ENCODE assay signal across 9 mouse cellular contexts in the genomic region with DNA sequence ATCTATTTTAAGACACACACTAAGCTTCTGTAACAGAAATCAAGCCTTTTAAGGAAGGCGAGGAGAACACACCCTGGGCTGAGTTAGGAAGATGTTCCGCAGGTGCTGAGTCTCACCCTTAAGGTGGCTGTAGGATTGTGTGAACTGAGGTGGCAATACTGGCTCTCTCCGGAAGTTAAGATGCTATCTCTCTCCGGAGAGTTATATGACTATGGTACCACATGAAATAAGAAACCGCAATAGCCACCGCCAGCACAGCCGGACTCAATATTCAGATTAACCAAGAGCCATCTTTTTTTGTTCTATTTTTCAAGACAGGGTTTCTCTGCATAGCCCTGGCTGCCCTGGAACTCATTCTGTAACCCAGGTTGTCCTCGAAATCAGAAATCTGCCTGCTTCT. TPM values are rescaled to one million over a fixed set of nuclear protein-coding genes. Genes with fewer than 3 reads are reported as not detected.
DNase-seq lines count a peak whose midpoint lies in the region; ATAC-seq lines count a peak whose summit lies in the region.
"Had no signal": no experiment of that assay in that cellular context is flagged by ENCODE, and none has a peak within 500 bp of the region (broad histone marks: within the 10 kb centered on the region; RNA-seq: fewer than 3 reads in every experiment).

No protein-coding gene starts in this region.

- H3K4me3 ChIP-seq in neural tube, embryonic 11.5 days (ENCODE audit: low read depth, low read length), result no peak overlapping the region
- peak overlapping the region; percentile 89 for H3K4me3 ChIP-seq in forebrain, embryonic 12.5 days (replicated peaks)
- H3K4me3 ChIP-seq in limb, embryonic 12.5 days (replicated peaks), result no peak overlapping the region
- no peak overlapping the region for H3K4me3 ChIP-seq in neural tube, embryonic 14.5 days (ENCODE audit: low read depth, low read length)

- no peak overlapping the region for H3K9ac ChIP-seq in neural tube, embryonic 11.5 days (ENCODE audit: low read length)
- H3K9ac ChIP-seq in forebrain, embryonic 12.5 days, result peak overlapping the region; percentile 92; the same call in 1 of the 2 replicates
- H3K9ac ChIP-seq in limb, embryonic 12.5 days (replicated peaks), result no peak overlapping the region
- no peak overlapping the region for H3K9ac ChIP-seq in neural tube, embryonic 14.5 days (replicated peaks; ENCODE audit: low read depth, low read length)

- no peak for ATAC-seq in neural tube, embryonic 11.5 days (ENCODE audit: insufficient read depth, low FRiP score, low TSS enrichment)
- ATAC-seq in forebrain, embryonic 12.5 days (ENCODE audit: low FRiP score), result no peak
- ATAC-seq in limb, embryonic 12.5 days (ENCODE audit: insufficient number of reproducible peaks, insufficient read depth, low FRiP score, low TSS enrichment, low read depth), result no peak
- ATAC-seq in neural tube, embryonic 14.5 days (ENCODE audit: low read depth), result no peak

- H3K27ac ChIP-seq in neural tube, embryonic 11.5 days (ENCODE audit: low read depth, low read length), result no peak overlapping the region
- no peak overlapping the region for H3K27ac ChIP-seq in forebrain, embryonic 12.5 days
- H3K27ac ChIP-seq in limb, embryonic 12.5 days, result no peak overlapping the region
- no peak overlapping the region for H3K27ac ChIP-seq in neural tube, embryonic 14.5 days (ENCODE audit: low read depth, low read length)

- WGBS in neural tube, embryonic 11.5 days, result 94% methylated on average over 8 of the region's 8 CpGs
- WGBS in forebrain, embryonic 12.5 days, result 96% methylated on average over 8 of the region's 8 CpGs
- 88% methylated on average over 8 of the region's 8 CpGs for WGBS in limb, embryonic 12.5 days
- WGBS in neural tube, embryonic 14.5 days, result 92% methylated on average over 8 of the region's 8 CpGs

- no peak for DNase-seq in neural tube, embryonic 11.5 days (ENCODE audit: low spot score)
- DNase-seq in neural tube, embryonic 10.5 days (ENCODE audit: extremely low spot score, low spot score), result no peak
- no peak for DNase-seq in right cerebral cortex, postnatal 25 days
- DNase-seq in spleen, postnatal 10 days (ENCODE audit: low spot score in 2 of 2), result no peak
- DNase-seq in spleen, postnatal 4 days (ENCODE audit: low spot score in 2 of 2), result no peak
- DNase-seq: kidney, adult 18-20 months had no signal

- H3K36me3 ChIP-seq in neural tube, embryonic 11.5 days (ENCODE audit: control insufficient read depth, insufficient read depth, low read length), result no peaks in the 10 kb centered on the region
- no peaks in the 10 kb centered on the region for H3K36me3 ChIP-seq in forebrain, embryonic 12.5 days (replicated peaks)
- 0 out of 2 replicates have a peak, but pooled peaks cover 5% of the 10 kb centered on the region for H3K36me3 ChIP-seq in limb, embryonic 12.5 days
- no peaks in the 10 kb centered on the region for H3K36me3 ChIP-seq in neural tube, embryonic 14.5 days (ENCODE audit: control insufficient read depth, insufficient read depth, low read length)

- no peaks in the 10 kb centered on the region for H3K9me3 ChIP-seq in neural tube, embryonic 11.5 days (ENCODE audit: control insufficient read depth, low read length)
- H3K9me3 ChIP-seq in forebrain, embryonic 12.5 days, result no peaks in the 10 kb centered on the region
- no peaks in the 10 kb centered on the region for H3K9me3 ChIP-seq in limb, embryonic 12.5 days
- no peaks in the 10 kb centered on the region for H3K9me3 ChIP-seq in neural tube, embryonic 14.5 days (ENCODE audit: control insufficient read depth, low read length)

- H3K4me1 ChIP-seq in neural tube, embryonic 11.5 days (ENCODE audit: control insufficient read depth, insufficient read depth, low read length), result peaks cover 23% of the 10 kb centered on the region
- peaks cover 39% of the 10 kb centered on the region for H3K4me1 ChIP-seq in forebrain, embryonic 12.5 days
- H3K4me1 ChIP-seq in limb, embryonic 12.5 days (replicated peaks), result peaks cover 30% of the 10 kb centered on the region
- H3K4me1 ChIP-seq in neural tube, embryonic 14.5 days (ENCODE audit: control insufficient read depth, insufficient read depth, low read length), result peaks cover 24% of the 10 kb centered on the region

- H3K27me3 ChIP-seq in neural tube, embryonic 11.5 days (ENCODE audit: control insufficient read depth, insufficient read depth, low read length), result no peaks in the 10 kb centered on the region
- H3K27me3 ChIP-seq in forebrain, embryonic 12.5 days, result no peaks in the 10 kb centered on the region
- no peaks in the 10 kb centered on the region for H3K27me3 ChIP-seq in limb, embryonic 12.5 days
- no peaks in the 10 kb centered on the region for H3K27me3 ChIP-seq in neural tube, embryonic 14.5 days (ENCODE audit: control insufficient read depth, insufficient read depth, low read length)

- H3K4me2 ChIP-seq in neural tube, embryonic 11.5 days (ENCODE audit: low read depth), result 0 out of 2 replicates have a peak overlapping the region, but pooled peaks have one; percentile 94
- peak overlapping the region; percentile 92 for H3K4me2 ChIP-seq in forebrain, embryonic 12.5 days
- peak overlapping the region; percentile 87 for H3K4me2 ChIP-seq in limb, embryonic 12.5 days
- peak overlapping the region; percentile 80; the same call in 1 of the 2 replicates for H3K4me2 ChIP-seq in neural tube, embryonic 14.5 days (ENCODE audit: low read depth, low read length)

RNA-seq across cellular contexts. Expression of a gene that starts 1.5 kb away (rescaled TPM):
- polyA plus RNA-seq in neural tube, embryonic 11.5 days (2014; fragmentation: Nextera tagmentation; extraction: Ambion mirVana), result 23.8 and 27.1 TPM in 2 replicates
- 29.7 and 32.9 TPM in 2 replicates for polyA plus RNA-seq in forebrain, embryonic 12.5 days (2016; fragmentation: Nextera tagmentation; extraction: Ambion mirVana)
- polyA plus RNA-seq in limb, embryonic 12.5 days (2016; fragmentation: Nextera tagmentation; extraction: Ambion mirVana), result 15.6 and 18.8 TPM in 2 replicates
- polyA plus RNA-seq in neural tube, embryonic 14.5 days (2014; fragmentation: Nextera tagmentation; extraction: Ambion mirVana), result 47.2 and 53.6 TPM in 2 replicates

RNA-seq across cellular contexts. Expression of a gene that starts 54.4 kb away (rescaled TPM):
- 6.2 and 6.9 TPM in 2 replicates for polyA plus RNA-seq in neural tube, embryonic 11.5 days (2014; fragmentation: Nextera tagmentation; extraction: Ambion mirVana)
- polyA plus RNA-seq in forebrain, embryonic 12.5 days (2016; fragmentation: Nextera tagmentation; extraction: Ambion mirVana), result 4.1 and 6.1 TPM in 2 replicates
- 17.9 and 18.6 TPM in 2 replicates for polyA plus RNA-seq in limb, embryonic 12.5 days (2016; fragmentation: Nextera tagmentation; extraction: Ambion mirVana)
- polyA plus RNA-seq in neural tube, embryonic 14.5 days (2014; fragmentation: Nextera tagmentation; extraction: Ambion mirVana), result 2.9 and 4.9 TPM in 2 replicates
